Mouse (Mus musculus) lung, adult 2 months (tissue): Measurements from ENCODE around the gene Ube2j1. TPM values are rescaled to one million over a fixed set of nuclear protein-coding genes. Genes with fewer than 3 reads are reported as not detected.

ENCODE experiments used
- DNase-seq: peaks from one replicate; pipeline ENCODE4 v3.0.0; 2022
- H3K4me1 ChIP-seq: fragments of 200-500 bp; 2 replicates; pipeline ENCODE4 v1.6.1; 2011; ENCODE audit warnings: low read length; ENCODE audit not compliant: control insufficient read depth, insufficient read depth
- H3K4me3 ChIP-seq: fragments of 200-500 bp; replicated peaks from 2 replicates; pipeline ENCODE3; 2011; ENCODE audit warnings: low read depth, mild to moderate bottlenecking, control low read depth, low read length; ENCODE audit errors: extremely low read depth
- CTCF ChIP-seq: fragments of 200-500 bp; IDR thresholded peaks from 2 replicates; pipeline ENCODE4 v1.5.1; 2011; ENCODE audit warnings: mild to moderate bottlenecking, low read length, control low read depth; ENCODE audit not compliant: insufficient read depth
- POLR2A ChIP-seq: fragments of 200-500 bp; IDR thresholded peaks from 2 replicates; pipeline ENCODE4 v1.6.1; 2011; ENCODE audit warnings: low read depth, mild to moderate bottlenecking, control low read depth, low read length, borderline replicate concordance; ENCODE audit errors: extremely low read depth
- WGBS: fragments of 180-500 bp; shearing (Covaris S2); methylation state at CpG from one replicate; pipeline ENCODE4 v1.1.7; 2018; 5-methylcytosine and 5-hydroxymethylcytosine counted together
- polyA plus RNA-seq: library from polyadenylated mRNA; depleted of rRNA; stranded (reverse); fragments of >200 nt; gene quantifications from 2 replicates; pipeline ENCODE4 v1.2.3, GENCODE M21; 2012

The Ube2j1 gene
- polyA plus RNA-seq, 1 experiment: 17.9 TPM

GRCm38 (mm10) chr4:33052055-33052454, 20.8 kb downstream of the Ube2j1 start:
- 79% methylated on average over 3 of the region's 3 CpGs for WGBS
- DNase-seq: no peak
- TF ChIP-seq POLR2A (no peak), CTCF (no peak)
- H3K4me1 ChIP-seq: no peaks in the 10 kb centered on the region
- H3K4me3 ChIP-seq: no peak overlapping the region

DNA sequence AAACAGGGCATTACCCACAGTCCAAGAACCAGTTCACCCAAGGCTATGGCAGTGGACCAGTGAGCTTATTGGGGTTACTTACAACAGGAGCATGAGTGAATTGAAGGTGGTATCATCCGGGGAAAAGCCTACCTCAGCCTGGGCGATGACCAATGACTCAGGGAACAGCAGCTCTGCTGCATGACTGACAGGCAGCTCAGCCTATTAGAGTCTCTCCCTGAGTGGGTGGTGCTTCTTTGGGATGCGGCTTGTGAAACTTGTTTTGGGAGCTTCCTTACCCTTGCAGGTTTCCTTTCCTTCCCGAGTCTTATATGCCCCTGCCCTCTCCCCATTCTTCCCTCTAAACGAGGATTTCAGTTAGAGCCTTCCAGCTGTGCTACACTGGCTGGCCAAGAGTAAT, 21.4 kb downstream of the Ube2j1 start:
- 93% methylated on average over 5 of the region's 5 CpGs for WGBS
- TF ChIP-seq CTCF: no peak
- TF ChIP-seq POLR2A: no peak
- no peaks in the 10 kb centered on the region for H3K4me1 ChIP-seq
- DNase-seq: no peak
- H3K4me3 ChIP-seq: no peak overlapping the region

DNA sequence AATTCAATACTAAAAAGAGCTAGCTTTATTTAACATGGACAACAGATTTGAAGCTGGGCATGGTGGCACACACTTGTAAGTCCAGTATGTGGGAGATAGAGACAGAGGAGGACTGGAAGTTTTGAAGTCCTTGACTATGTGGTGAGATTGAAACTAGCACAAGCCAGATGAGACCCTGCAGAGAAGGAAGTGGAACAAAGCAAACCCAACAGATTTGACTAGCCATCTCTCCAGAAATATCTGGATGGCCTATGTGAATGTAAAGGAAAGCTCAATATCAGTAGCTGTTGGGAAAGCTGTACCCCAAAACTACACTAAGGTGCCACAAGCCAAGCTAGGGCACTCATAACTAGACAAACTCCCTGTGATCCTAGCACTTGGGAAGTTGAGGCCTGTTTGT, 23.2 kb downstream of the Ube2j1 start:
- TF ChIP-seq POLR2A (no peak), CTCF (no peak)
- DNase-seq: no peak
- Histone ChIP-seq H3K4me3 (no peak overlapping the region), H3K4me1 (no peaks in the 10 kb centered on the region)

- no peak for DNase-seq
- Histone ChIP-seq H3K4me1 (no peaks in the 10 kb centered on the region), H3K4me3 (no peak overlapping the region)
- TF ChIP-seq POLR2A (no peak), CTCF (no peak)
- 82% methylated on average over 1 of the region's 1 CpGs for WGBS
Measured at GRCm38 (mm10) chr4:33056317-33056716, 25.1 kb downstream of the Ube2j1 start.

DNA sequence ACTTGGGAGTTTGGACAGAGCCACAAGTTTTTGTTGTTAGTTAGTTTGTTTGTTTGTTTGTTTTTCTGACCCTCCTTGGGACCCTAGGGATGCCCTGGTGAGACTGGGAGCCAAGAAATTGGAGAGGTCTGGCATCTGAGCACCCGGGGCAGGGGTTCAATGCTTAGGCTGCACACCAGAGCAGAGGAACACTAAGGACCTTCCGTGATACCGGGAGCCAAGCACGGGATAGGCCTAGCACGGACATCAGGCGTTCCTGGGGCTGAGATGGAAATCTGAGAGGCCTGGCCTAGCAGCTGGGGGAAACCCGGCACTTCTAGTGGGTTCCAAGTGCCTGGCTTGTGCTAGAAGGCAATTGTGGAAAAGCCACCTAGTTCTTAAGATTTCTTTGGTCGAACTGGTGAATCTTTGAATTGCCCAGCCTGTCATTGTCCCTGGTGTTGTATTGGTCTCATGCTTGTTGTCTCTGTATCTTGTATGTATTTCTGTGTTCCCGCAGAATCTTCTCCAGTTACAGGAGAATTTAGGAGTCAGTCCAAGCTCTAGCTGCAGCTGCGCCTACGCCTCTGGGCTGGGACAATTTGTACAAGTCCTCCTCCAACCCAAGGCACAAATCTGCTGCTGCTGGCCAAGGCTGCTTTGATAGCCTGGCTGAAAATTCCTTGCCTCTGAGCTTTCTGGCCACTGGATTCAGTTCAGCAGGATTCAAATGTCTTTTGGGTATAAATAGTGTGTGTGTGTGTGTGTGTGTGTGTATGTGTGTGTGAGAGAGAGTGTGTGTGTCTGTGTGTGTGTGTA, 26.9 kb downstream of the Ube2j1 start:
- DNase-seq: no peak
- TF ChIP-seq POLR2A (no peak), CTCF (no peak)
- WGBS: 64% methylated on average over 11 of the region's 11 CpGs
- H3K4me3 ChIP-seq: no peak overlapping the region
- no peaks in the 10 kb centered on the region for H3K4me1 ChIP-seq

GRCm38 (mm10) chr4:33061158-33061557, 29.9 kb downstream of the Ube2j1 start:
- DNase-seq: no peak
- no peak overlapping the region for H3K4me3 ChIP-seq
- 33% methylated on average over 7 of the region's 7 CpGs for WGBS
- no peaks in the 10 kb centered on the region for H3K4me1 ChIP-seq
- TF ChIP-seq POLR2A: no peak
- TF ChIP-seq CTCF: no peak

GRCm38 (mm10) chr4:33062981-33063380, 31.8 kb downstream of the Ube2j1 start, which contains the start of gene Gabrr2:
Gene Gabrr2 (plus strand): TSS chr4:33062999.
- Histone ChIP-seq H3K4me1 (no peaks in the 10 kb centered on the region), H3K4me3 (no peak within 1 kb of the TSS)
- WGBS: 81% methylated on average over 4 of the region's 4 CpGs
- TF ChIP-seq CTCF (no peak), POLR2A (no peak)
- no peak for DNase-seq

- 83% methylated on average over 6 of the region's 6 CpGs for WGBS
- Histone ChIP-seq H3K4me3 (no peak overlapping the region), H3K4me1 (no peaks in the 10 kb centered on the region)
- no peak for DNase-seq
- no peak for TF ChIP-seq CTCF
- no peak for TF ChIP-seq POLR2A
Measured at GRCm38 (mm10) chr4:33064986-33065385, 33.8 kb downstream of the Ube2j1 start.

- Histone ChIP-seq H3K4me3 (no peak overlapping the region), H3K4me1 (no peaks in the 10 kb centered on the region)
- no peak for DNase-seq
- no peak for TF ChIP-seq POLR2A
- no peak for TF ChIP-seq CTCF
- WGBS: 44% methylated on average over 14 of the region's 14 CpGs
Measured at GRCm38 (mm10) chr4:33066223-33066960, 35.2 kb downstream of the Ube2j1 start.
